Mouse (Mus musculus) inflammation-experienced regulatory T-cells (primary cell): Measurements from ENCODE around the gene Foxe1. TPM values are rescaled to one million over a fixed set of nuclear protein-coding genes. Genes with fewer than 3 reads are reported as not detected.

Experiments
- polyA plus RNA-seq, 2 experiments: library from polyadenylated mRNA; unstranded; fragments of 100-300 nt; shearing (Covaris generic); gene quantifications; one replicate each; pipeline ENCODE4 v1.2.1; 2017

Gene Foxe1
- polyA plus RNA-seq = under 1 TPM; 0.07 to 0.72 TPM

DNA sequence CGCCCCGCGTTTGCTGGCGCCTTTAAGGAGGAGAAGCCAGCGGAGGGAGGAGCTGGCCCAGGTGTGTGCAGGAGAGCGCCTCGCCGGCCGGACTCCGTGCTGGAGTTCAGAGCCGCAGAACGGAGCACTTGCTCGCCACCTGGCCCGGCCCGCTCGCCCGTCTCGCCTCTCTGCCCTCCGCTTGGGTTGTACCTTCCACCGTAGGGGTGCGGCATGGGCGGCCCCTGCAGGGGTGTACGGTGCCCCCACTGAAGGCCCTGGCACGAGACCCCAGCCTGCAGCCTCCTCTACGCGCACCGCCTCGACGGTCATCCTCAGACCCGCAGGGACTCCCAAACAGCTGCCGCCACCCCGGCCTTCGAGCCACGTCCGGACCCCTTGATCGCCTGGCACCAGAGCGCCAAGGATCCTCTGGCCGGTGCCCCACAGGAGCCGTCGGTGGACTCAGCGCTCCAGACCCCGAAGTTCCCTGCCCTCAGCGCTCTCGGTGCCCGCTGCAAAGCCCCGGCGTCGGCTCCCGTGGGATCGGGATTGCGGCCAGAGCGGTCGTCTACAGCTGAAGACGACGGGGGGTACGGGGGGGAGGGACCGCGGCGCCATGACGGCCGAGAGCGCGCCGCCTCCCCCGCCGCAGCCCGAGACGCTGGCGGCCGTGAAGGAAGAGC lies at the start of gene Foxe1:
TSS of gene Foxe1 (plus strand) at position 14 of the 665 bp plus-strand sequence.

DNA sequence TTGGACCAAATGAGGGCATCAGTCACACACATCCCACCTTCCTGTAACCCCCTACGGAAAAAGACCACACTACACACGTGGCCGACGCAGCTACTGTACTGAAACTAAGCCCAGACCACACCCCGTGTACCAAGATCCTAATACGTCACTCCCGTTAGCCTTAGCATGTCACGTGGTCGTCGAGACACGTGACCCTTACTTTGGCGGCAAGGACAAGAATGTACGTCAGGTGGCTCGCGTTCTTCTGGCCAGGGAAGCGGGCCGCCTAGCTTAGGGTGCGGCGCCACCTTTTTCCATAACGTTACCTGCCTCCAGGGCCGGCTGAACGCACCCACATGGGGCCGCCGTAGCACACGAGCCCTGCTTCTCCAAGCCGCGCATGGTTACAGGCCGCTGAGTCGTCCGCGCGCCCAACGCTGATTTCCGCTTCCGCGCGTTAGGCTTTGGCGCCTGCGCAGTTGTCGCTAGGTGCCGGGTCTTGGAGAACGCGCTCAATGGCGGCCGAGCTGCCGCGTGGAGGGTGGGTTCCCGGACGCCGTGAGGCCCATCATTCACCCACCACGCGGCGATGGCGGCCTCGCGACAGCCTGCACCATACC lies 45.7 kb downstream of the Foxe1 start, which contains the start of gene Trmo:
TSS of gene Trmo (minus strand) at position 425 of the 599 bp plus-strand sequence.

Other genes starting within 250 kb of the Foxe1 start
- gene Ncbp1, start 205.0 kb upstream of the Foxe1 start, polyA plus RNA-seq = 10 to 100 TPM; 82.4 to 88.6 TPM
- 10 to 100 TPM; 34.6 to 45.6 TPM for gene Tstd2, start 204.9 kb upstream of the Foxe1 start, polyA plus RNA-seq
- gene Xpa, start 147.3 kb upstream of the Foxe1 start, polyA plus RNA-seq = 10 to 100 TPM; 38.7 to 44.0 TPM
- 10 to 100 TPM; 20.4 to 30.4 TPM for gene Trmo, start 45.8 kb downstream of the Foxe1 start, polyA plus RNA-seq
- gene Hemgn, start 69.9 kb downstream of the Foxe1 start, polyA plus RNA-seq = under 1 TPM in 1 of 2 experiments, not detected in 1; 0.23 TPM
- 100 to 1,000 TPM; 206 to 218 TPM for gene Anp32b, start 107.3 kb downstream of the Foxe1 start, polyA plus RNA-seq
- 10 to 100 TPM; 70.9 to 72.2 TPM for gene Nans, start 145.6 kb downstream of the Foxe1 start, polyA plus RNA-seq
- gene Trim14, start 192.5 kb downstream of the Foxe1 start, polyA plus RNA-seq = 100 to 1,000 TPM; 125 to 138 TPM